Mouse (Mus musculus) bone marrow macrophage, adult 2 months (primary cell): ENCODE results near the gene Pou5f1.

ENCODE experiments used
- CTCF ChIP-seq: IDR thresholded peaks from 2 replicates; pipeline ENCODE4 v1.5.1; 2012; ENCODE audit warnings: low read depth, mild to moderate bottlenecking, low read length, moderate library complexity
- POLR2A ChIP-seq: IDR thresholded peaks from 2 replicates; pipeline ENCODE4 v1.6.1; 2012; ENCODE audit warnings: mild to moderate bottlenecking, low read depth, low read length, borderline replicate concordance

GRCm38 (mm10) chr17:35557351-35557750 is 51.5 kb downstream of the Pou5f1 start:
- TF ChIP-seq POLR2A: no peak
- TF ChIP-seq CTCF: no peak
